Mouse (Mus musculus) myocyte (in vitro differentiated cells): ENCODE data around the gene Azgp1. TPM values are rescaled to one million over a fixed set of nuclear protein-coding genes. Genes with fewer than 3 reads are reported as not detected.

ENCODE experiments used
- H3K27me3 ChIP-seq: one replicate; pipeline ENCODE4 v1.6.1; 2011; ENCODE audit not compliant: control insufficient read depth, insufficient read depth, insufficient read length
- H3K36me3 ChIP-seq: one replicate; pipeline ENCODE4 v1.6.1; 2011; ENCODE audit not compliant: control insufficient read depth, insufficient read depth
- H3K4me2 ChIP-seq: one replicate; pipeline ENCODE4 v1.6.1; 2011; ENCODE audit warnings: low read depth, control low read depth
- H3K4me3 ChIP-seq: one replicate; pipeline ENCODE4 v1.5.1; 2011; ENCODE audit warnings: mild to moderate bottlenecking, control low read depth, moderate library complexity
- H3K79me2 ChIP-seq: one replicate; pipeline ENCODE4 v1.6.1; 2011; ENCODE audit not compliant: control insufficient read depth, insufficient read depth
- H3ac ChIP-seq: one replicate; pipeline ENCODE4 v1.6.1; 2011; ENCODE audit not compliant: control insufficient read depth, insufficient read length
- CEBPB ChIP-seq: IDR thresholded peaks from 2 replicates; pipeline ENCODE4 v1.6.1; 2011; ENCODE audit warnings: mild to moderate bottlenecking, moderate library complexity; ENCODE audit not compliant: poor library complexity, insufficient read depth, severe bottlenecking
- E2F4 ChIP-seq: IDR thresholded peaks from one replicate; pipeline ENCODE4 v1.6.1; 2011; ENCODE audit warnings: mild to moderate bottlenecking, control low read depth, moderate library complexity; ENCODE audit not compliant: insufficient read depth
- MAX ChIP-seq: IDR thresholded peaks from one replicate; pipeline ENCODE4 v1.6.1; 2011; ENCODE audit warnings: low read depth, mild to moderate bottlenecking, control low read depth
- MYOD1 ChIP-seq, 3 experiments: IDR thresholded peaks; one replicate each; pipeline ENCODE4 v1.6.1; 2011; ENCODE audit warnings: control low read depth in 2 of 3, low read depth in 2 of 3, mild to moderate bottlenecking in 2 of 3, moderate library complexity in 1 of 3; ENCODE audit not compliant: insufficient read length in 2 of 3, control insufficient read depth in 1 of 3
- MYOG ChIP-seq, 3 experiments: IDR thresholded peaks; one replicate each; pipeline ENCODE4 v1.6.1; 2011; ENCODE audit warnings: control low read depth in 2 of 3, low read depth in 2 of 3, mild to moderate bottlenecking in 2 of 3; ENCODE audit not compliant: insufficient read length in 2 of 3, control insufficient read depth in 1 of 3, insufficient read depth in 1 of 3
- POLR2A ChIP-seq: IDR thresholded peaks from one replicate; pipeline ENCODE4 v1.6.1; 2011; ENCODE audit warnings: low read depth, mild to moderate bottlenecking, control low read depth, moderate library complexity; ENCODE audit not compliant: insufficient read length
- POLR2AphosphoS2 ChIP-seq: IDR thresholded peaks from one replicate; pipeline ENCODE4 v1.6.1; 2011; ENCODE audit warnings: low read depth, control low read depth; ENCODE audit not compliant: insufficient read length
- REST ChIP-seq: IDR thresholded peaks from one replicate; pipeline ENCODE4 v1.6.1; 2011; ENCODE audit warnings: mild to moderate bottlenecking, control low read depth, moderate library complexity; ENCODE audit not compliant: insufficient read depth, insufficient read length
- SRF ChIP-seq: IDR thresholded peaks from one replicate; pipeline ENCODE4 v1.6.1; 2011; ENCODE audit warnings: low read depth; ENCODE audit not compliant: control insufficient read depth, insufficient read length
- TCF12 ChIP-seq: IDR thresholded peaks from one replicate; pipeline ENCODE4 v1.6.1; 2011; ENCODE audit warnings: mild to moderate bottlenecking, control low read depth; ENCODE audit not compliant: poor library complexity, insufficient read depth, severe bottlenecking
- TCF3 ChIP-seq: IDR thresholded peaks from one replicate; pipeline ENCODE4 v1.6.1; 2011; ENCODE audit warnings: low read depth, control low read depth; ENCODE audit not compliant: insufficient read length
- USF1 ChIP-seq: IDR thresholded peaks from one replicate; pipeline ENCODE4 v1.6.1; 2011; ENCODE audit warnings: low read depth, mild to moderate bottlenecking, control low read depth, moderate library complexity
- polyA plus RNA-seq: library from polyadenylated mRNA; unstranded; fragments of >200 nt; fragmentation: generic; extraction: Trizol; gene quantifications from one replicate; pipeline ENCODE4 v1.2.1, GENCODE M21; 2012; ENCODE audit warnings: missing spikeins

The Azgp1 gene
- polyA plus RNA-seq, 1 experiment, result not detected

DNA sequence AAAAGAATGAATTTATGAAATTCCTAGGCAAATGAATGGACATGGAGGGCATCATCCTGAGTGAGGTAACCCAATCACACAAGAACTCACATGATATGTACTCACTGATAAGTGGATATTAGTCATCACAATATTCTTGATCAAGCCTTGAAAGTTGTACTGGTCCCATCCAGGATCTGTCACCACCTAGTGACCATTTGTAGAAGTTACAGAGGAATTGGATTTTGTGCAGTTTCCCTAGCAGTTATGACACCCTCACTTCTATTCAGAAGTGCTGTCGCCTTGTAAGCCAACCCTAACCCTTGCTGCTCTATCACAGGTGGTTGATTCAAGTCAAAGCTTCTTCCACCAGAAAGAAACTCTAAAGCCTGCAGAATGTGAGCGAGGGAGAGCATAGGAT, 8.2 kb upstream of the Azgp1 start:
- Histone ChIP-seq H3K36me3 (no peaks in the 10 kb centered on the region), H3K79me2 (no peaks in the 10 kb centered on the region), H3K4me3 (no peak overlapping the region), H3K27me3 (no peaks in the 10 kb centered on the region), H3K4me2 (no peak overlapping the region), H3ac (no peak overlapping the region)
- no peak for TF ChIP-seq CEBPB
- TF ChIP-seq MYOD1 (IDR thresholded peaks at IDR 0.05; ENCODE audit: control insufficient read depth in 1 of 3, insufficient read length in 2 of 3, low read depth in 2 of 3), result no peak
- no peak for TF ChIP-seq MYOG (IDR thresholded peaks at IDR 0.05; ENCODE audit: control insufficient read depth in 1 of 3, insufficient read depth in 1 of 3, insufficient read length in 2 of 3, low read depth in 2 of 3)
- no peak for TF ChIP-seq SRF
- TF ChIP-seq TCF3, result no peak
- no peak for TF ChIP-seq USF1
- TF ChIP-seq E2F4, result no peak
- TF ChIP-seq TCF12, result no peak
- TF ChIP-seq REST, result no peak
- TF ChIP-seq MAX, result no peak
- TF ChIP-seq POLR2AphosphoS2, result no peak
- TF ChIP-seq POLR2A, result no peak

DNA sequence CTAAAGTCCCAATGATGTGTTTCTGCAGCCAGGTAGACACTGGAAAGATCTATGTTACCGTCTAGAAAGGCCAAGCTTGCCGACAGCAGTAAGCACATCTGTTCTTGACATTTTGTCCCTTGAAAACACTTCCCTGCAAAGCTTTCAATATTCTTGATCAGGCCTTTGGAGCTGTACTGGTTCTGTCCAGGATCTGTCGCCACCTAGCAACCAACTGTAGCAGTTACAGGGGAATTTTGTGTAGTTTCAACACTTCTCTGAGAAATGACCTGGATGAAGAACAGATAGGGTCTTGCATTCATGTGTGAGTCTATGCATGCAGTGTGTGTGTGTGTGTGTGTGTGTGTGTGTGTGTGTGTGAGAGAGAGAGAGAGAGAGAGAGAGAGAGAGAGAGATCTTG, 7.6 kb upstream of the Azgp1 start:
- no peaks in the 10 kb centered on the region for H3K27me3 ChIP-seq
- H3K79me2 ChIP-seq, result no peaks in the 10 kb centered on the region
- H3K4me2 ChIP-seq, result no peak overlapping the region
- H3ac ChIP-seq, result no peak overlapping the region
- no peaks in the 10 kb centered on the region for H3K36me3 ChIP-seq
- TF ChIP-seq MYOG (IDR thresholded peaks at IDR 0.05; ENCODE audit: control insufficient read depth in 1 of 3, insufficient read depth in 1 of 3, insufficient read length in 2 of 3, low read depth in 2 of 3) (no peak), REST (no peak), TCF3 (no peak)
- no peak overlapping the region for H3K4me3 ChIP-seq

DNA sequence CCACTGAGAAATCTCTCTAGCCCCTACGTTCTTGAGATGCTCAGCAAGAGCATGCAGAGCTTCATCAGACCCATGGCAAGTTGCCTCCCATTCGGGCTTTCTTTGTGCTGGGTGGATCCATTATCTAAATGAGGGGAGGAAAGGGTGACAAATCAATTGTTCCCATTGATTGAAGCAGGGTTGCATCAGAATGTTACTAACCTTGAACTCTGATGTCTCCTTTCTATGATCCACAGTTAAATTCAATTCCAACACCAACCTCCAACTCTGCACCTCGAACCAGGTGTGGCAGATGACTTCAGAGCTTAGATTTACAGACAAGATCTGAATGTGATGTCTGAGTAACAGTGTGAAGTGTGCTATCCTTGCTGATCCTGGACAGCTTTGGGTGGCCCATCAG, 6.6 kb upstream of the Azgp1 start:
- TF ChIP-seq CEBPB, result no peak
- TF ChIP-seq USF1, result no peak
- no peak for TF ChIP-seq TCF12
- no peak for TF ChIP-seq POLR2A
- TF ChIP-seq MAX, result no peak
- TF ChIP-seq REST, result no peak
- TF ChIP-seq MYOG (IDR thresholded peaks at IDR 0.05; ENCODE audit: control insufficient read depth in 1 of 3, insufficient read depth in 1 of 3, insufficient read length in 2 of 3, low read depth in 2 of 3), result no peak
- TF ChIP-seq SRF, result no peak
- TF ChIP-seq TCF3, result no peak
- TF ChIP-seq MYOD1 (IDR thresholded peaks at IDR 0.05; ENCODE audit: control insufficient read depth in 1 of 3, insufficient read length in 2 of 3, low read depth in 2 of 3), result no peak
- TF ChIP-seq POLR2AphosphoS2, result no peak
- no peak for TF ChIP-seq E2F4
- Histone ChIP-seq H3K27me3 (no peaks in the 10 kb centered on the region), H3K4me3 (no peak overlapping the region), H3K79me2 (no peaks in the 10 kb centered on the region), H3K4me2 (no peak overlapping the region), H3K36me3 (no peaks in the 10 kb centered on the region), H3ac (no peak overlapping the region)

GRCm38 (mm10) chr5:137975434-137975833, 5.9 kb upstream of the Azgp1 start:
- TF ChIP-seq POLR2AphosphoS2, result no peak
- no peak for TF ChIP-seq TCF3
- TF ChIP-seq TCF12, result no peak
- no peak for TF ChIP-seq CEBPB
- no peak for TF ChIP-seq MAX
- no peak for TF ChIP-seq SRF
- TF ChIP-seq REST, result no peak
- no peak for TF ChIP-seq E2F4
- no peak for TF ChIP-seq MYOD1 (IDR thresholded peaks at IDR 0.05; ENCODE audit: control insufficient read depth in 1 of 3, insufficient read length in 2 of 3, low read depth in 2 of 3)
- no peak for TF ChIP-seq MYOG (IDR thresholded peaks at IDR 0.05; ENCODE audit: control insufficient read depth in 1 of 3, insufficient read depth in 1 of 3, insufficient read length in 2 of 3, low read depth in 2 of 3)
- H3K79me2 ChIP-seq, result no peaks in the 10 kb centered on the region
- no peaks in the 10 kb centered on the region for H3K27me3 ChIP-seq
- no peak overlapping the region for H3K4me2 ChIP-seq
- H3K36me3 ChIP-seq, result no peaks in the 10 kb centered on the region
- H3K4me3 ChIP-seq, result no peak overlapping the region
- H3ac ChIP-seq, result no peak overlapping the region

- Histone ChIP-seq H3K27me3 (no peaks in the 10 kb centered on the region), H3K4me3 (no peak overlapping the region), H3K4me2 (no peak overlapping the region), H3K79me2 (no peaks in the 10 kb centered on the region), H3K36me3 (no peaks in the 10 kb centered on the region), H3ac (no peak overlapping the region)
- no peak for TF ChIP-seq REST
- TF ChIP-seq CEBPB, result no peak
- TF ChIP-seq SRF, result no peak
Measured at GRCm38 (mm10) chr5:137977291-137977690, 4.0 kb upstream of the Azgp1 start.
